Mouse (Mus musculus) thymus, adult 2 months (tissue): ENCODE data around the gene Wrap53. TPM values are rescaled to one million over a fixed set of nuclear protein-coding genes. Genes with fewer than 3 reads are reported as not detected.

Experiments used
- DNase-seq: peaks from one replicate; pipeline ENCODE4 v3.0.0; 2021
- H3K27ac ChIP-seq: fragments of 200-500 bp; 2 replicates; pipeline ENCODE4 v1.5.1; 2012; ENCODE audit warnings: low read length, control low read depth; ENCODE audit not compliant: control insufficient read depth, insufficient read depth
- H3K27me3 ChIP-seq: fragments of 200-500 bp; 2 replicates; pipeline ENCODE4 v1.6.1; 2012; ENCODE audit warnings: mild to moderate bottlenecking, low read length, moderate library complexity, mixed read lengths; ENCODE audit not compliant: control insufficient read depth, insufficient read depth
- H3K36me3 ChIP-seq: fragments of 200-500 bp; 2 replicates; pipeline ENCODE4 v1.6.1; 2012; ENCODE audit warnings: mild to moderate bottlenecking, low read length, moderate library complexity; ENCODE audit not compliant: control insufficient read depth, insufficient read depth
- H3K4me1 ChIP-seq: fragments of 200-500 bp; replicated peaks from 2 replicates; pipeline ENCODE4 v1.6.1; 2012; ENCODE audit warnings: low read length; ENCODE audit not compliant: control insufficient read depth, insufficient read depth
- H3K4me3 ChIP-seq: fragments of 200-500 bp; 2 replicates; pipeline ENCODE4 v1.5.1; 2012; ENCODE audit warnings: mild to moderate bottlenecking, low read length, control low read depth, moderate library complexity; ENCODE audit not compliant: control insufficient read depth, insufficient read depth
- CTCF ChIP-seq: fragments of 200-500 bp; IDR thresholded peaks from 2 replicates; pipeline ENCODE4 v1.5.1; 2012; ENCODE audit warnings: mild to moderate bottlenecking, control low read depth, low read length, moderate library complexity, borderline replicate concordance; ENCODE audit not compliant: control insufficient read depth, poor library complexity, insufficient read depth; ENCODE audit errors: extremely low read depth
- POLR2A ChIP-seq: fragments of 200-500 bp; IDR thresholded peaks from 2 replicates; pipeline ENCODE4 v1.6.1; 2012; ENCODE audit warnings: mild to moderate bottlenecking, low read length, control low read depth, moderate library complexity; ENCODE audit not compliant: control insufficient read depth, poor library complexity, insufficient read depth; ENCODE audit errors: extremely low read depth
- WGBS: fragments of 180-500 bp; shearing (Covaris S2); methylation state at CpG from one replicate; pipeline ENCODE4 v1.1.7; 2018; 5-methylcytosine and 5-hydroxymethylcytosine counted together
- polyA plus RNA-seq: library from polyadenylated mRNA; depleted of rRNA; stranded (reverse); fragments of >200 nt; gene quantifications from 2 replicates; pipeline ENCODE4 v1.2.3, GENCODE M21; 2012

Gene Wrap53
- polyA plus RNA-seq, 1 experiment: 41.2 TPM

GRCm38 (mm10) chr11:69608525-69608924 lies 28.5 kb upstream of the Wrap53 start:
- DNase-seq: no peak
- Histone ChIP-seq H3K27ac (no peak overlapping the region), H3K36me3 (no peaks in the 10 kb centered on the region), H3K4me3 (no peak overlapping the region), H3K4me1 (peaks cover 18% of the 10 kb centered on the region), H3K27me3 (0 out of 2 replicates have a peak, but pooled peaks cover 6% of the 10 kb centered on the region)
- 98% methylated on average over 3 of the region's 3 CpGs for WGBS
- TF ChIP-seq POLR2A: no peak
- TF ChIP-seq CTCF: no peak

- WGBS: 69% methylated on average over 2 of the region's 2 CpGs
- TF ChIP-seq POLR2A (no peak), CTCF (no peak)
These were observed 26.8 kb upstream of the Wrap53 start for GRCm38 (mm10) chr11:69606832-69607231.

GRCm38 (mm10) chr11:69606491-69606795 lies 26.4 kb upstream of the Wrap53 start:
- DNase-seq: no peak
- TF ChIP-seq POLR2A (no peak), CTCF (no peak)
- Histone ChIP-seq H3K4me1 (peaks cover 17% of the 10 kb centered on the region), H3K27ac (no peak overlapping the region), H3K4me3 (no peak overlapping the region), H3K27me3 (peaks cover 6% of the 10 kb centered on the region; the same call in 1 of the 2 replicates), H3K36me3 (no peaks in the 10 kb centered on the region)
- 90% methylated on average over 2 of the region's 2 CpGs for WGBS

More at GRCm38 (mm10) chr11:69606832-69607231, 26.8 kb upstream of the Wrap53 start:
- no peak overlapping the region for H3K27ac ChIP-seq
- DNase-seq: no peak
- H3K4me1 ChIP-seq: peaks cover 17% of the 10 kb centered on the region
- H3K36me3 ChIP-seq: no peaks in the 10 kb centered on the region
- H3K27me3 ChIP-seq: peaks cover 6% of the 10 kb centered on the region; the same call in 1 of the 2 replicates
- no peak overlapping the region for H3K4me3 ChIP-seq

GRCm38 (mm10) chr11:69605726-69606490 lies 25.9 kb upstream of the Wrap53 start, which contains the start of gene Atp1b2:
Gene Atp1b2, minus strand, starts transcription at chr11:69605942.
- Histone ChIP-seq H3K4me1 (peaks cover 17% of the 10 kb centered on the region), H3K4me3 (peak within 1 kb of the TSS; percentile 64), H3K27ac (no peak within 1 kb of the TSS), H3K36me3 (no peaks in the 10 kb centered on the region), H3K27me3 (peaks cover 6% of the 10 kb centered on the region; the same call in 1 of the 2 replicates)
- 2% methylated on average over 32 of the region's 32 CpGs for WGBS
- TF ChIP-seq CTCF: no peak
- TF ChIP-seq POLR2A: peak; percentile 96
- DNase-seq: peak; percentile 71

- H3K27me3 ChIP-seq: peaks cover 6% of the 10 kb centered on the region; the same call in 1 of the 2 replicates
- H3K4me1 ChIP-seq: peaks cover 17% of the 10 kb centered on the region
- WGBS: 2% methylated on average over 58 of the region's 73 CpGs
- H3K27ac ChIP-seq: no peak overlapping the region
- no peak for DNase-seq
- no peaks in the 10 kb centered on the region for H3K36me3 ChIP-seq
- peak overlapping the region; percentile 64 for H3K4me3 ChIP-seq
- no peak for TF ChIP-seq CTCF
- no peak for TF ChIP-seq POLR2A
These were observed 25.0 kb upstream of the Wrap53 start for GRCm38 (mm10) chr11:69604795-69605664.

- WGBS: 77% methylated on average over 3 of the region's 3 CpGs
- Histone ChIP-seq H3K27me3 (peaks cover 6% of the 10 kb centered on the region; the same call in 1 of the 2 replicates), H3K27ac (no peak overlapping the region), H3K36me3 (no peaks in the 10 kb centered on the region), H3K4me1 (peaks cover 17% of the 10 kb centered on the region), H3K4me3 (no peak overlapping the region)
- DNase-seq: no peak
- no peak for TF ChIP-seq CTCF
- TF ChIP-seq POLR2A: no peak
These were observed 24.3 kb upstream of the Wrap53 start for GRCm38 (mm10) chr11:69604347-69604746.
